Mouse (Mus musculus) stomach, postnatal 0 days (tissue): ENCODE measurements around the gene Cluh.

ENCODE experiments used
- CTCF ChIP-seq: IDR thresholded peaks from 2 replicates; pipeline ENCODE4 v1.5.1; 2016; ENCODE audit warnings: antibody characterized with exemption, low read depth, mild to moderate bottlenecking, moderate library complexity
- EP300 ChIP-seq: optimal IDR thresholded peaks from 2 replicates; pipeline ENCODE3; 2016; ENCODE audit warnings: antibody characterized with exemption

GRCm38 (mm10) chr11:74692151-74692550 lies 42.9 kb downstream of the Cluh start:
- no peak for TF ChIP-seq CTCF
- TF ChIP-seq EP300, result no peak
